Mouse (Mus musculus) urinary bladder, postnatal 25 days (tissue): Measurements from ENCODE around the gene Lypd8.
"Not testable (repeated sequence)": the region's sequence is repeated elsewhere in the genome, so short reads cannot be mapped to it uniquely, and the experiment has no call there.

Experiments
- DNase-seq: peaks from one replicate; pipeline ENCODE4 v3.0.0; 2022; ENCODE audit warnings: low spot score

Gene Lypd8

GRCm38 (mm10) chr11:58378763-58379278 lies at the start of gene Lypd8:
TSS of gene Lypd8 (plus strand) at chr11:58379043.
- no peak for DNase-seq

GRCm38 (mm10) chr11:58329906-58330275 lies 49.0 kb upstream of the Lypd8 start:
- no peak for DNase-seq

- peak; percentile 81 for DNase-seq
Measured at GRCm38 (mm10) chr11:58330276-58331148, 48.3 kb upstream of the Lypd8 start, which contains the start of the genes Zfp672 and Sh3bp5l. TSS of gene Zfp672 (minus strand) at chr11:58330339. TSS of gene Sh3bp5l (plus strand) at chr11:58330724.

GRCm38 (mm10) chr11:58331149-58331495 lies 47.7 kb upstream of the Lypd8 start:
- no peak for DNase-seq

GRCm38 (mm10) chr11:58331546-58331945 lies 47.3 kb upstream of the Lypd8 start:
- DNase-seq: no peak

- DNase-seq: no peak
Measured at GRCm38 (mm10) chr11:58334746-58335145, 44.1 kb upstream of the Lypd8 start.

GRCm38 (mm10) chr11:58346745-58347144 lies 32.1 kb upstream of the Lypd8 start:
- DNase-seq: no peak

GRCm38 (mm10) chr11:58350628-58351027 lies 28.2 kb upstream of the Lypd8 start:
- DNase-seq: no peak

GRCm38 (mm10) chr11:58351179-58351578 lies 27.7 kb upstream of the Lypd8 start:
- DNase-seq: no peak

GRCm38 (mm10) chr11:58352681-58353548 lies 25.9 kb upstream of the Lypd8 start:
- no peak for DNase-seq

- no peak for DNase-seq
Measured at GRCm38 (mm10) chr11:58353709-58354108, 25.1 kb upstream of the Lypd8 start.

GRCm38 (mm10) chr11:58354476-58354875 lies 24.4 kb upstream of the Lypd8 start:
- no peak for DNase-seq

- no peak for DNase-seq
Measured at GRCm38 (mm10) chr11:58354927-58355326, 23.9 kb upstream of the Lypd8 start.

GRCm38 (mm10) chr11:58357042-58357441 lies 21.8 kb upstream of the Lypd8 start:
- no peak for DNase-seq

- DNase-seq: no peak
Measured at GRCm38 (mm10) chr11:58357844-58358534, 20.9 kb upstream of the Lypd8 start.

- DNase-seq: not testable (repeated sequence)
Measured at GRCm38 (mm10) chr11:58362562-58362961, 16.3 kb upstream of the Lypd8 start.

GRCm38 (mm10) chr11:58364454-58364853 lies 14.4 kb upstream of the Lypd8 start:
- DNase-seq: no peak

GRCm38 (mm10) chr11:58366191-58366590 lies 12.7 kb upstream of the Lypd8 start:
- not testable (repeated sequence) for DNase-seq

- DNase-seq: no peak
Measured at GRCm38 (mm10) chr11:58377273-58377672, 1.6 kb upstream of the Lypd8 start.

- no peak for DNase-seq
Measured at GRCm38 (mm10) chr11:58377686-58378085, 1.2 kb upstream of the Lypd8 start.

- DNase-seq: no peak
Measured at GRCm38 (mm10) chr11:58379516-58379915, 673 bp downstream of the Lypd8 start.

GRCm38 (mm10) chr11:58382471-58382870 lies 3.6 kb downstream of the Lypd8 start:
- no peak for DNase-seq
